Mouse (Mus musculus) CH12F3 (cell line): ENCODE measurements around the gene Icam1.
"Not testable (repeated sequence)": the region's sequence is repeated elsewhere in the genome, so short reads cannot be mapped to it uniquely, and the experiment has no call there.

ENCODE experiments used
- in situ Hi-C: fragments of 300-500 bp; cut with MboI; formaldehyde crosslinking; loops from 2 replicates; pipeline ENCODE4 v1.14.3; 2020; ENCODE audit warnings: low sequenced_read_pairs

Gene Icam1

DNA sequence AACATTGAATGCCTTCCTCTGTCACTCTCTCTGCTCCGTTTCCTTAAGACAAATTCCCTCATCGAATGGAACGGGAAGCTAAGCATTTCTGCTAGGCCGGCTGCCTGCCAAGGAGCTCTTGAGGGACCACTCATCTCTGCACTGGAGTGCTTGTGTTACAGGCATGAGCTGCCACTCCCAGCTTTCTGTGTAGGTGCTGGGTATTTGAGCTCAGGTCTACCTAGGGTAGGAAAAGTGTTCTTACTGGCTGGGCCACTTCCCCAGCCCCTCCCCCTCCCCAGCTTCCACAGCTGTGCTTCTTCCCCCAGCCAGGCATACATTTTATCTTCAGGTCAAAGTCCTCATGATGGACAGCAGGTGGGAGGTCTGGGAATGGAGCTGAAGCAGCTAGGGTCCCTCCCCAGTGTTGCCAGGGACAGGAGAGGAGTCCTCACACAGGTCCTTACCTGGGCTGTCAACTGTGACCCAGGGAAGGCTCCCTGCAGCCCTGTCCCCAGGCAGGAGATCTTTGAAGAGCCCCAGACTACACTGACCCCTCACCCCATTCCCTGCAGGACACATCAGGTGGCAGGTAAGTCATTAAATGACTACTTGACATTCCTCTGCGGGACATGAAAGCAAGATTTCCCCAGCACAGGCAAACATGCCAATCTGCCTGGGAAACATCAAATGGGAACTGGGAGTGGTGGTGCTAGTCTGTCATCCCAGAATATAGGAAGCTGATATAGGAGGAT, 22.5 kb upstream of the Icam1 start:
- in situ Hi-C loops = no loop called here

GRCm38 (mm10) chr9:20995069-20995468, 20.7 kb upstream of the Icam1 start:
- in situ Hi-C loops = no loop called here

- in situ Hi-C loops = no loop called here
These were observed 18.7 kb upstream of the Icam1 start for GRCm38 (mm10) chr9:20997065-20997464.

DNA sequence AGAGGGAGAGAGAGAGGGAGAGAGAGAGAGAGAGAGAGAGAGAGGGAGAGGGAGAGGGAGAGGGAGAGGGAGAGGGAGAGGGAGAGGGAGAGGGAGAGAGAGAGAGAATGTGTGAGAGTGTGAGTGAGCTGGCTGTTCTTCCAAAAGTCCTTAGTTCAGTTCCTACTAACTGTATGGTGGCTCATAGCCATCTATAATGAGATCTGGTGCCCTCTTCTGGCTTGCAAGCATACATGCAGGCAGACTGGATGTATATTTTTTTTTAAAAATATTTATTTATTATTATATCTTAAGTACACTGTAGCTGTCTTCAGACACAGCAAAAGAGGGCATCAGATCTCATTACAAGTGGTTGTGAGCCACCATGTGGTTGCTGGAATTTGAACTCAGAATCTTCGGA, 17.4 kb upstream of the Icam1 start:
- in situ Hi-C loops = not testable (repeated sequence)

DNA sequence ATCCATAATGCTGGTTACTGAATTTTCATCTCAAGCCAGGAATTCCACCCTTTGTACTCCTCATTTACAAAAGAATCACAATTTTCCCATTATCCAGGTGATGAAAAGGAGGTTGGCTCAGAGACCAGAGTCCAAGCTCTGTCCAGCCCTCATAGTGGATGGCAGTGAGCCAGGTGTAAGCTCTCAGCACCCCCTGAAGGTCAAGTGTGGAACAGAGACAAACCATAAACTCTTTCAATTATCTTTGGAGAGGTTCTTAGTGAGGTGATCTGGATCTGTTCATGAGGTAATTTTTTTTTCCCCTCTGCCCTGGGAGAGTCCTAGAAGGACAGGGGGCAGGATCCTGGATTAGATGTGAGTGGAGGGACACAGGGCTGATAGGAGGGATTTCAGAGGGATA, 15.0 kb upstream of the Icam1 start:
- in situ Hi-C loops = loop anchor here (5.0 kb wide), 1 partner anchor 89 kb away; no protein-coding TSS in a partner anchor

- in situ Hi-C loops = loop anchor here (5.0 kb wide), 1 partner anchor 89 kb away; no protein-coding TSS in a partner anchor
These were observed 14.1 kb upstream of the Icam1 start for GRCm38 (mm10) chr9:21001651-21002200.

- in situ Hi-C loops = loop anchor here (5.0 kb wide), 1 partner anchor 90 kb away; no protein-coding TSS in a partner anchor
These were observed 13.5 kb upstream of the Icam1 start for GRCm38 (mm10) chr9:21002270-21002626.

GRCm38 (mm10) chr9:21002627-21003551, 12.9 kb upstream of the Icam1 start, which contains the start of gene Mrpl4:
Gene Mrpl4 (plus strand): TSS chr9:21002738.
- in situ Hi-C loops = loop anchor here (5.0 kb wide), 1 partner anchor 91 kb away; no protein-coding TSS in a partner anchor

DNA sequence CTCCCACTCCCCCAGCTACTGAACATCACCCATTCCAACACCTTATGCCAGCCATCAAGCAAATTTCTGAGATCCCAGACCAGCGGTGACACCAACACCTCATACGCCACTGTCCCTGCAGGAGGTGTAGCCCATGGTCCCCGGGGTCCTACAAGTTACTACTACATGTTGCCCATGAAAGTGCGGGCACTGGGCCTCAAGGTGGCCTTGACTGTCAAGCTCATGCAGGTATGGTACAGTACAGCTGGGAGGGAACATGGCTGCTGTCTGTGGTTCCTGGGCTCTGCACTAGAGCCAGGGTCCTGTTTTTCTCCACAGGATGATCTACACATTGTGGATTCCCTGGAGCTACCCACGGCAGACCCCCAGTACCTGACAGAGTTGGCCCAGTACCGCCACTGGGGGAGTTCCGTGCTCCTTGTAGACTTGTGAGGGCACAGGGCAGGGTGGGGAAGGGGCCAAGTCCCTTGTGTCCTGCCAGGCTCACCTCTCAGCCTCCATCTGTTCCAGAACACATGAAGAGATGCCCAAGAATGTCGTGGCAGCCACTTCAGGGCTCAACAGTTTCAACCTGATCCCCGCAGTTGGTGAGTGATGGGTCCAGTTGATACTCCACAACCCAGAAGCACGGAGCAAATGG, 8.4 kb upstream of the Icam1 start:
- in situ Hi-C loops = no loop called here

- in situ Hi-C loops = no loop called here
These were observed 7.8 kb upstream of the Icam1 start for GRCm38 (mm10) chr9:21008007-21008406.

- in situ Hi-C loops = no loop called here
These were observed 5.4 kb upstream of the Icam1 start for GRCm38 (mm10) chr9:21010362-21010761.

DNA sequence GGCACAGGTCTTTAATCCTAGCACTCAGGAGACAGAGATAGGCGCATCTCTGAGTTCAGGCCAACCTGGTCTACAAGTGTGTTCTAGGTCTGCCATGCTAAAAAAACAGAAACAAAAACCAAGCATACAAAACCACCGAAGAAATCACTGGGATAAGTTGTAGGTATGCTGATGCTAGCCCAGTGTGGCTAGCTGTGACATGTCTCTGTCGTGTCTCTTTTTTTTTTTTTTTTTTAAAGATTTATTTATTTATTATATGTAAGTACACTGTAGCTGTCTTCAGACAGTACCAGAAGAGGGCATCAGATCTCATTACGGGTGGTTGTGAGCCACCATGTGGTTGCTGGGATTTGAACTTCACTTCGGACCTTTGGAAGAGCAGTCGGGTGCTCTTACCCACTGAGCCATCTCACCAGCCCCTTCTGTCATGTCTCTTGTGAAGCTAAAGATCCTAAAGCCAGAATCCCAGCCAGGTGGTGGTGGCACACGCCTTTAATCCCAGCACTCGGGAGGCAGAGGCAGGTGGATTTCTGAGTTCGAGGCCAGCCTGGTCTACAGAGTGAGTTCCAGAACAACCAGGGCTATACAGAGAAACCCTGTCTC, 4.7 kb upstream of the Icam1 start:
- in situ Hi-C loops = not testable (repeated sequence)

- in situ Hi-C loops = no loop called here
These were observed 3.9 kb upstream of the Icam1 start for GRCm38 (mm10) chr9:21011846-21012312.

- in situ Hi-C loops = no loop called here
These were observed 3.4 kb upstream of the Icam1 start for GRCm38 (mm10) chr9:21012368-21012767.

DNA sequence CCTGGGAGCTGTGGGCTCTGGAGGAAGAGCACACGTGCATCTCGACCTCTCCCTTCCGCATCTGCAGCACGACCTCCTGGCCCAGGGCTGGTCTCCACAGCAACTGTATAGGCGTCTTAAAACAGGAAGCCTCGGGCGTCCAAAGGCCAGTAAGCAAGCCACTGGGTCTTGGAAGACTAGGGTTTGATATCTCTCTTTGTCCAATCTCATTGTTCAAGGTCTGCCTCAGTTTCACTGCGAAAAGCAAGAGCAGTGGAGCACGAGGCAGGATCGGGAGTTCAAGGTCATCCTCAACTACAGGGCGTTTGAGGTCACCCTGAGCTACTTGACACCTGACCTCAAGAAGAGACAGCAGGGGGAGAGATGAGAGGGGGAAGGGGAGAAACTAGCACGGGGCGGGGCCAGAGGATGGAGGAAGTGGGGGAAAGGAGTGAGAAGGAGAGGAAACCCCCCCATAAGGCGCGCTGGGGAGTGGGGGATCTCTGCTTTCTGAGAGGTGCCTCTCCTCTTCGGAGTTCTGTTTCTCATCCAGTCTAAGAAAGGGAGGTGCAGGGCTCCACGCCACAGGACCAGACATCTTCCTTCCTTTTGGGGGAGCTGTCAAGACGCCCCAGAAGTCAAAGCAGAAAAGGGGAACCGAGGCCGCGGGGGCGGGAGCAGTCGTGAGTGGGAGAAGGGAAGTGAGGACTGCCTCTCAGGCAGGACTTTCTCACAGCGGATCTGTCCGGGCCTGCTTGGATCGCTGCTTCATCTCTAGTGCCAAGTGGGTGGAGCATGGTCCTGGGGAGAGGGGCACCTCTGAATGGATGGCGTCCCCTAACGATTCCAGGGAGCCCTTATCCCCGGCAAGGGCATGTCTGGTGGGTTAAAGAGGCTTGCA, 854 bp upstream of the Icam1 start:
- in situ Hi-C loops = no loop called here

- in situ Hi-C loops = no loop called here
These were observed 769 bp downstream of the Icam1 start for GRCm38 (mm10) chr9:21016331-21017176.

- in situ Hi-C loops = no loop called here
These were observed 1.4 kb downstream of the Icam1 start for GRCm38 (mm10) chr9:21017177-21017575.

DNA sequence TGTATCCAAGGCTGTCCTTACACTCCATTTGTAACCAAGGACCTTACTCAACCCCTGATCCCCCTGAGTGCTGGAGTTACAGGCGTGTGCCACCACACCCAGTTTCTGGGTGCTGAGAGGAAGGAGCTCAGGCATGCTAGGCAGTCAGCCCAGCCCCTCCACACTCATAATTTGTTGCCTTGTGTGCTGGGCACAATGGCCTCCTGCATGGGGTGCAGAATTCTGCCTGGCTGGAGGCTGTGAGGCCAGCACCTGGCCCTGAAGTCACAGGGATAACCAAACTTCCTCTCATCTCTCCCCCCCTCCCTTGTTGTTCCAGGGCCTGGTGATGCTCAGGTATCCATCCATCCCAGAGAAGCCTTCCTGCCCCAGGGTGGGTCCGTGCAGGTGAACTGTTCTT, 2.8 kb downstream of the Icam1 start:
- in situ Hi-C loops = no loop called here
